Mouse (Mus musculus) lung, postnatal 0 days (tissue): ENCODE measurements at regions not wholly inside any gene's neighbourhood (a gene's known extent, or its start where the extent isn't known, plus 50 kb on each side); places are given as distances from the start of the nearest gene placed in this dataset.

Source experiments
- CTCF ChIP-seq: IDR thresholded peaks from 2 replicates; pipeline ENCODE4 v1.5.1; 2016; ENCODE audit warnings: antibody characterized with exemption, mild to moderate bottlenecking
- EP300 ChIP-seq: IDR thresholded peaks from 2 replicates; pipeline ENCODE4 v1.6.1; 2016; ENCODE audit warnings: antibody characterized with exemption, mild to moderate bottlenecking, control low read depth

- TF ChIP-seq CTCF = no peak
- no peak for TF ChIP-seq EP300
Measured at GRCm38 (mm10) chr10:21517721-21518120, 75.2 kb upstream of the 1700020N01Rik start.
